ENCODE assay signal across 27 mouse cellular contexts in the genomic region with DNA sequence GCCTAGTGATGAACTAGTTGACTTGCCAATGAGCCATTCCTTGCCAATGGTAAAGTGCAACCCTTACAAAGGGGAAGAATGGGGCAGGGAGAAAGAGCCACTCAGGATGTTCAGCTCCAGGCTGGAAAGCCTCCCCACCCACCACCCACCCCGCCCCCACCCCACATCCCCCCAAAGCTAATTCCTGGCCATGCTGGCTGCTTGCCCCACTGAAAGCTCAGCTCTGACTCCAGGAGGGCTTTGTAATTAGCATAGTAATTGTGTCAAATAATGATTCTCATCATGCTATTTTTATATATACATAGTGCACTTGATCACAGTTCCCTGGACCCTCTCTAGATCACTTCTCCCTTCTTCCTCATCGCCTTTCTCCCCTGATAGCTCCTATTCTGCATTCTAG.
A peak's percentile ranks its signal among the peaks of the same experiment; 100 is the strongest.
DNase-seq lines count a peak whose midpoint lies in the region; ATAC-seq lines count a peak whose summit lies in the region.
"Had no signal": no experiment of that assay in that cellular context is flagged by ENCODE, and none has a peak within 500 bp of the region (broad histone marks: within the 10 kb centered on the region; RNA-seq: fewer than 3 reads in every experiment).

No protein-coding gene starts in this region.

- intact Hi-C loops in left cerebral cortex, postnatal 4 days (cut with DNase I), result no loop called here
- intact Hi-C loops in left cerebral cortex, postnatal 25 days (cut with DNase I), result no loop called here

- H3K36me3 ChIP-seq in heart, embryonic 11.5 days (ENCODE audit: control insufficient read depth, insufficient read depth, low read length), result no peaks in the 10 kb centered on the region
- H3K36me3 ChIP-seq: hindbrain, embryonic 13.5 days; stomach, embryonic 15.5 days had no signal

- H3K27me3 ChIP-seq in heart, embryonic 11.5 days (ENCODE audit: control insufficient read depth, insufficient read depth, low read length), result no peaks in the 10 kb centered on the region
- H3K27me3 ChIP-seq: CH12.LX; hindbrain, embryonic 13.5 days; stomach, embryonic 15.5 days had no signal

- ATAC-seq in heart, embryonic 11.5 days (replicated peaks; ENCODE audit: insufficient number of reproducible peaks, low FRiP score, low TSS enrichment), result no peak
- ATAC-seq: activated CD4-positive, CD25-positive, alpha-beta regulatory T cell, adult 4 months; intestine, embryonic 16.5 days; midbrain, embryonic 16.5 days had no signal

- H3K4me2 ChIP-seq in heart, embryonic 11.5 days, result no peak overlapping the region
- H3K4me2 ChIP-seq: hindbrain, embryonic 13.5 days; lung, embryonic 14.5 days; stomach, embryonic 15.5 days had no signal

- H3K9ac ChIP-seq in heart, embryonic 11.5 days (ENCODE audit: low read depth, low read length), result no peak overlapping the region
- H3K9ac ChIP-seq: hindbrain, embryonic 13.5 days; liver, embryonic 14.5 days; lung, embryonic 14.5 days; stomach, embryonic 15.5 days had no signal

- no peak overlapping the region for H3K4me3 ChIP-seq in heart, embryonic 11.5 days (ENCODE audit: low read depth, low read length)
- H3K4me3 ChIP-seq: erythroblast, embryonic 14.5 days; hindbrain, embryonic 13.5 days; stomach, embryonic 15.5 days had no signal

- peak overlapping the region; percentile 85; the same call in 1 of the 2 replicates for H3K27ac ChIP-seq in heart, embryonic 11.5 days (ENCODE audit: low read depth, low read length)
- H3K27ac ChIP-seq: hindbrain, embryonic 13.5 days; kidney, postnatal 0 days; liver, embryonic 14.5 days; stomach, embryonic 15.5 days had no signal

- DNase-seq in cerebellum, postnatal 10 days, result peak; percentile 52 to 67
- no peak for DNase-seq in cerebellum, adult 11-12 months
- no peak for DNase-seq in heart, adult 18-20 months
- DNase-seq in left cerebral cortex, postnatal 4 days, result peak; percentile 57
- DNase-seq in left cerebral cortex, postnatal 25 days (ENCODE audit: low spot score in 2 of 2), result no peak
- DNase-seq in adipocyte (ENCODE audit: low spot score), result peak; percentile 24
- DNase-seq: adrenal gland, adult 8-10 months; cerebellum, adult 9-11 months; gastrocnemius, postnatal 10 days; heart, postnatal 14 days; kidney, adult 8-10 months; kidney, postnatal 4 days; layer of hippocampus, postnatal 36 days; liver; right cerebral cortex, postnatal 25 days; thymus, postnatal 14 days had no signal

- 89% methylated on average over 2 of the region's 2 CpGs for WGBS in heart, embryonic 11.5 days (ENCODE audit: insufficient replicate concordance)

- peaks cover 28% of the 10 kb centered on the region for H3K4me1 ChIP-seq in heart, embryonic 11.5 days (ENCODE audit: control insufficient read depth, insufficient read depth, low read length)
- H3K4me1 ChIP-seq: hindbrain, embryonic 13.5 days had no signal

- H3K9me3 ChIP-seq in heart, embryonic 11.5 days (replicated peaks; ENCODE audit: control insufficient read depth, low read length), result no peaks in the 10 kb centered on the region
- H3K9me3 ChIP-seq: hindbrain, embryonic 13.5 days; stomach, embryonic 15.5 days had no signal

Comparison
In these comparisons a context has a peak if more than half of its experiments do, and no peak if none do; other contexts are left out.
1. DNase-seq: peak in cerebellum, postnatal 10 days (2 of 2), left cerebral cortex, postnatal 4 days (single experiment) and adipocyte (single experiment); none in cerebellum, adult 11-12 months (single experiment), heart, adult 18-20 months (0 of 2) and left cerebral cortex, postnatal 25 days (0 of 2).